Mouse (Mus musculus) lung, postnatal 14 days (tissue): ENCODE data around the gene Lad1.

Source experiments
- DNase-seq: peaks from one replicate; pipeline ENCODE4 v3.0.0; 2021

Gene Lad1

GRCm38 (mm10) chr1:135810180-135810579, 8.2 kb upstream of the Lad1 start:
- DNase-seq = no peak

DNA sequence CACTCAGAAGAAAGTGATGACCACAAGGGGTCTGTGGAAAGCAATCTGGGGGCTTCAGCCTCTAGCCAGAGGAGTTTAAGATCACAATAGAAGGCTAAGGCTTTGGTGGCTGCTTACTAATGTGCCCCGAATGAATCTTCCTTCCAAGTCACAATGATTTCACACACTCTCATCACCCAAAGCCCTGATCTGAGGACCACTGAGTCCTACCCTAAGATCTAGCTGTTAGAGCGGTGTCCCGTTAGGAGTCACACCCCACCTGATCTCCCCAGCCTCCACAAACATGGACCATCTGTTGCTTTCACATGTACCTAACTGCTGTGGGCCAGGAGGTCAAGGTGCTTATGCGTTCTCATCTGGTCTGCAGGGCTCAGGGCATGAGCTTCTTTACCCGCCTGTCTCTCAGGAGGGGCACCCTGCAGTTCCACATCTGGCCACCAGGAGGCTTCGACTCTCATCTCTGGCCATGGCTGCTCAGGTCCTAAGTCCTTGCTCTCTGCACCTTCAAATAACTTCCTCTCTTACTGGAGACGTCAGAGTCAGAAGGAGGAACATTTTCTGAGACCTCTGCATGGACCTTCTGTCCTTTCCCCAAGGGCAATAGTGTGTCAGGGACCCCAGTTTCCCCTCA, 7.3 kb upstream of the Lad1 start:
- peak; percentile 93 for DNase-seq

- DNase-seq = no peak
These were observed 6.2 kb upstream of the Lad1 start for GRCm38 (mm10) chr1:135812205-135812604.

DNA sequence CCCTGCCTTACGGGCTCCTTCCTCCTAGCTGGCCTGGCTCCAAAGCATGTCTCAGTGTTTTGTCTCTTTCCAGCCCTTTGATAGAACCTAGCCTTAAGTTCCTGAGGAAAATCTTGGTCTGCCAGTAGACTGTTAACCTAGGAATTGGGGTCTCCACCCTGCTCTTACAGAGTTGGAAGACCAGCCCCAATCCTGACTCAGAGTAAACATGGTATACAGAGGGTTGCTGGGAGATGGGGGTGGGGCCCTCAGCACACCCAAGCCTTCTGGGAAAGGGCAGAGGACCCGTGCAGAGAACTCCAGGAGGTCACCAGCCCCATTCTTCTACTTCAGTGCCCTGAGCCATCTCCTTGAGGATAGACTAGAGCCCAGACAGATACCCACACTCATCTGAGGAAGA, 5.8 kb upstream of the Lad1 start:
- DNase-seq = no peak

- DNase-seq = no peak
These were observed 5.3 kb upstream of the Lad1 start for GRCm38 (mm10) chr1:135813071-135813470.

DNA sequence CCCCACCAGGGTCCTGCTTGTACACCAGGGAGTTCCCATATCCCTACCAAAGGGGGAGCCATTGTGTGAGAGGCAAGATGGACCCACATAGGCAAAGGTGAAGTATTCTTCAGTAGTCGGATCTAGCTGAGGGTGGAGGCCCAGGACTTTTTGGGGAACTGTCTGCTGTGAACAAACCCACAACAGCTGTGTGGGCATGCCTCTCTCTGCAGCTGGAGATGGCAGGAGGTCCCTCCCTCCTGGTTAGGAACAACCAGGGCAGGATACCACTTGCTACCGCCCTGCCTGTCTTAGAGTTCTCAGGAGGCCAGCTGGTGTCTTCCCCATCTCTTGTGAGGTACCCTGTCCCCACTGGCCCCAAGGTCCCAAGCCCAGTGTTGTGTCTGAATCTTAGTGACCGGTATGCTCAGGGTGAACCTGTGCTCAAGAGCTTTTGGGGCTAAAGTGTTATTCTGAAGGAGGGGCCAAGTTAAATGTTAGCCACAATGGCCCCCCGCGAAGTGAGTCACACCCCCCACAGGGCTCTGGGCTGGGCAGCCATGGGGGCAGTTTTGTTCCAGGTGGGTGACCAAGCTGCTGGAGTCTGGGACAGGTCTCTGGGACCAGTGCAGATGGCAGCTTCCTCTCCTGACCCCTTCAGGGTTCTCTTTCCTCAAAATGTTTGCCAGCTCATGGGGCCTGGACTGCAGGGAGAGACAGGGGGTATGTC, 4.6 kb upstream of the Lad1 start:
- no peak for DNase-seq

DNA sequence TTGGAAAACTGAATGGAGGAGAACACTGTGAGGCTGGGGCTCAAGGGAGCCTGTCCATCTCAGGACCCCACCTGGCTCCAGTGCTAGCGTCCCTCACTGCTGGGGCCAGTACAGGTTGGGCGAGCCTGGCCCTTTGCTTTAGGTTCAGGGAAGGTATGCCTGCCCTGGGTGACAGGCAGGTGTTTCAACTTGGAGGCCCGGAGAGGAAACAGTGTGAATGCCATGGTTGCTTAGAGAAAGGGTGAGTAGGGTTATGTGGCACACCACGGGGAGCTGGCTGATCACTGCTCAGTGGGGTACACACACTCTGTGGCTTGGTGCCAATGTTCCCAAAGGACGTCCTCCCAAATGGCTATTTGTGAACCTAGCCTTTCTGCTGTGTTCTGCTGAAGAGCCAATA, 3.9 kb upstream of the Lad1 start:
- no peak for DNase-seq

DNA sequence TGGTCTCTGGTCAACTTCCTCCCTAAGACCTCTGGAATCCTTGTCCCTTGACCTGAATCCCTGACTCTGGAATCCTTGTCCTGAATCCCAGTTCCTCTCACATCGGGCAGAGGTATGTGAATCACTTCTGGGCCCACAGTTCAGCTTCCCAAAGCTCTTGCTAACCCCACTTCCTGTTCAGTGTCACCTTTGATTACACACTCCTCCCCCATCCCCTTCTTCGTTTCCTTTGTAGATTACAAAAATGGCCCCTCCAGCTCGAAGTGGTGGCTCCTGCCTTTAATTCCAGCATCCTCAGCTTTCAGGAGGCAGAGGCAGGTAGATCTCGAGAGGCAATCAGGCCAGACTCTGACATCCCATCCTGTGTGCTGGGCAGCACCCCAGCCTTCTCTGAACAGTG, 803 bp upstream of the Lad1 start:
- no peak for DNase-seq

GRCm38 (mm10) chr1:135820071-135820470, 1.7 kb downstream of the Lad1 start:
- DNase-seq = no peak

- DNase-seq = no peak
These were observed 2.5 kb downstream of the Lad1 start for GRCm38 (mm10) chr1:135820736-135821364.

DNA sequence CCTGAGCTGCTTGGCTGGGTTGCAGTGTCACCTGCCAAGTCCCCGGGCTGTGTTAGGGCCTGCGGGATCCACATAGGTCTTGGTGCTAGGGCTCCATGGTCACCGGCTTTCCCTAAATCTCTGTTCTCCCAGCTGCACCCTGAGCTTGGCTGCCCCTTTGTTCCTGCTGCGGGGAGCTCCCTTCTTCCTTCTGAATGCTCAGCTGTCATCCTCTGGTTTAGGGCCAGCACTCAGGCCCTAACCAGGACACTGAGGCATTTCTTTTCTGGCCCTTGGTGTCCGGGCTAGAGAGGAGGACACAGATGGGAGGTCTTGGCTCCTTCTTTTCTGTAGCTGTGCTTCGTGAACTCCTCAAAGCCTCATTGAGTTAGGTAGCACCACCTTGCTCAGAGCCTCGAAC, 3.4 kb downstream of the Lad1 start:
- DNase-seq = no peak

GRCm38 (mm10) chr1:135828918-135829317, 10.5 kb downstream of the Lad1 start:
- DNase-seq = peak; percentile 60

GRCm38 (mm10) chr1:135834206-135834859, 15.9 kb downstream of the Lad1 start:
- no peak for DNase-seq

DNA sequence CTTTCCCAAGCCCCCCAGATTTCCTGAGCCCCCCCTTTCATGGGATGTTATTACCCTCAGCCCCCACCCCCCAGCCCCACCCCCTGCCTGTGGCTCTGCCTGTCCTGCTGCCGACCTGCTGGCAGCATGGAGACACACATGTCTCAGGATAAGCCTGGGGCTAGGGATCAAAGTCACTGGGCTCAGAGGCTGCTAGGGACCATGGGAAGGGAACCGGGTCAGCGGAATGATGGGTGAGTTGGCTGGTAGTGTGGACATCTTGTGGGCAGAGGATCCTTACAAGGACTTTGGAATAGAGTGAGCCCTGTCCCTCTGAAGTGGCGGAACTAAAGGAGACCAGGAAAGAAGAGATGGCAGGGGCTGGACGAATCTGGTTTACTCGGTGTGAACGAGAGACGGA, 16.6 kb downstream of the Lad1 start:
- DNase-seq = no peak

- DNase-seq = no peak
These were observed 17.5 kb downstream of the Lad1 start, which contains the start of gene Tnnt2 for GRCm38 (mm10) chr1:135835716-135836483. TSS of gene Tnnt2 (plus strand) at chr1:135836354.

DNA sequence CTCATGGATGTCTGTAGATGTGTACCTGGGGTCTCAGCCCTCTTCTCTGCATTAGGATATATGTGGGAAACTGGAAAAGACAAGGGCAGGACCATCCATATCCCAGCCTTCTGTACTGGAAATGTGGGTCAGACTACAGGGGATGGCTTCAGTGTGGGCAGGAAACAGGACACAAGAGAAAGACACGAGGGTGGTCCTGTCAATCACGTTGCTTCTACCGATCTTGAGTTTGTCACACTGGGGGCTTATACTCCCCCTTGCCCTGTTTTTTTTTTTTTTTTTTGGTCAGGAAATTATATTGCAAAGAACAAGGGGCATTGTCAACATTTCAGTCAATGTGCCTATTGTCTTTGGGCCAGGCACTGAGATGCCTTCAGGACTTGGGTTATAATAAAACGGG, 20.2 kb downstream of the Lad1 start:
- DNase-seq = no peak

GRCm38 (mm10) chr1:135839065-135839464, 20.7 kb downstream of the Lad1 start:
- DNase-seq = no peak

DNA sequence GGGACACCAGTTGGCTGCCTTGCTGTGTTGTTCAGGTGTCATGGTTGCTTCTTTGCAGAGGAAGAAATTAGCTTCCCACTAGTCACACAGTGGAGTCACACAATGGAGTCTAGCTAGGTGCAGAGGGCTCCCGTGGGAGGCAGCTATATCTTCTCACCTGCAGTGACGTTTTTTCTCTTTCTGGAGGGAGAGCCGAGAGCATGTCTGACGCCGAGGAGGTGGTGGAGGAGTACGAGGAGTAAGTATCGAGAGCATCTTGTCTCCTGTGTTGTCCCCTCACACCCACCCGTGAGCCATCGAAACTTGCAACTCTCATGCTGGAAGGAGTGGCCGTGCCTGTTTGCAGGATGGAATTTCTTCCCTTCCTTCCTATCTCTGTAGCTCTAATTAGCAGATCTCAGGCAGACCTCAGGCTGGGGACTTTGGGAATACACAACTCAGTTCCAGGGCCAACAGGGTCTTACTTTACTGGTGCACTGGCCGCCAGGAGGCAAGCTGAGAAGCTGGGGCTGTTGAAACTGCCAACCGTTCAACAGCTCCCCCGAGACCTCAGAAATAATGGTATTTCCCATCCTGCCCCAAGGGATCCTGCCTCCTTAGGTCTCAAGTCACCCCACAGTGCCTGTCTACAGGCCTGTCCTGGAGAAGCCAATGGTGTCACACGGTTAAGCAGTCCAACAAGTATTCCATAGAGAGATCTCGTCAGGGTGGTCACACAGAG, 22.4 kb downstream of the Lad1 start:
- DNase-seq = no peak

DNA sequence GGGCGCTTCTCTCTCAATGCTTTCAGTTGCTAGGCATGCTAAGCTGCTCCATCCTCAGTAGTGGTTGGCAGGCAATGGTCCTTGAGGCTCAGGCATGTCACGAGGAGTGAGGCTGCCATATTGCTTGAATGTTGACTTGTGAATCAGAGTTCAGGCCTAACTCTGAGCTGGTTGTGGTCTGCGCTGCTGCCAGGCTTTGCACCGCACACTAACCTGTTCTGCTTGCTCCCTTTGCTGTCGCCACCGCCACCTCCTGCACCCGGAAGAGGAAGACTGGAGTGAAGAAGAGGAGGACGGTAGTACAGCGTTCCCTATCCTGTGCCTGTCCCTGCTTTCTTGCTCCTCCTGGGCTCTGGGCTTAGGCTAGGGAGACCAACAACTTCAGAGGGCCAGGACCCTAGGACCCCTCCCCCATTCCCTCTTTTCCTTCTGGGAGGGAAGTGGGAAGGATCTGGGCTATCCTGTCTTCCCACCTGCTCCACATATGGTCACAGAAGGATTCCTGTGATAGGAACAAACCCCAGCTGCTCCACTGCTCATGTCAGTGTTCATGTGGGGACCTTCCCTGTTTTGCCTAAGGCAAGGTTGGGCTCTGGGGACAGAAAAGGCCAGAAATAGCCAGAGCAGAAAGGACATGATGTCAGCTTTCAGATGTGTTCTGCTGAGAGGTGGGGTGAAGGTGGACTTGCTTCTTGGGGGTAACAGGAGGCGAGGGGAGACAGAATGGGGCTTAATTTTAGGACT, 25.3 kb downstream of the Lad1 start:
- no peak for DNase-seq

GRCm38 (mm10) chr1:135844481-135844880, 26.1 kb downstream of the Lad1 start:
- peak; percentile 55 for DNase-seq

DNA sequence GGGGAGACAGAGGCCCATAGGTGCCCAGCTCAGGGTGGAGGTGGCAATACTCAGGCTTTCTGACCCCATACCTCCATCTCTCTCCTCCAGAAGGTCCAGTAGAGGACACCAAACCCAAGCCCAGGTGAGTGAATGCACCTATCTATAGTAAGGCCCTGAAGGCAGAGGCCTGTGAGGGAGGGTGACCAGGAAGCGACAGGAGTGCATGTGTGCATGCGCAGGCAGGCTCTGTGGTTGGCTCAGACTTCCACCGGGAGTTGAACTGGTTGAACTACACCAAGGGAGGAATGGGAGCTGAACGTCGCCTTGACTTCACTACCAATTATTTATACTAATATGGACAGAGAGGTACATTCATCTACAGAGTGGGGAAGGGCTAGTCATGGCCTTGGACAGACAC, 28.2 kb downstream of the Lad1 start:
- DNase-seq = no peak

GRCm38 (mm10) chr1:135847139-135847562, 28.8 kb downstream of the Lad1 start:
- peak; percentile 65 for DNase-seq
